Comparison of ENCODE assay signal across 15 mouse cellular contexts in the genomic region with DNA sequence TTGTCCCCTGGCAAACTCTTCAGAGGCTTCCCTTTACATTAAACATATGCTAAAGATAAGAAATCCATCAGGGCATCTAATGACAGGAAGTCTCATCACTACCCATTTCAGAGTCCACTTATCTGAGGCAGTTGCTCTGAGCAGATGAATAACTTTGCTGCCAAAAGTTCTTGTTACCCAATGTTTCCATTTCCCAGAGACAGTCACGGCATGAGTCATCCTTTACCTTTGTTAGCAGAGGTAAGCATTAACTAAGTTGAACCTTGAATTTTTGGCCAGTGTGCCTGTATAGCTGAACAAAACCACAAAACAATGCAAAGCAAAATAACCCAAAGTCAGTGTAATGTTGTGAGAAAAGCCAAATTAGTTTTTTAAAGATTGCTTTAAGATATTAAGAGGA.
"Had no signal": no experiment of that assay in that cellular context is flagged by ENCODE, and none has a peak within 500 bp of the region (broad histone marks: within the 10 kb centered on the region; RNA-seq: fewer than 3 reads in every experiment).

No protein-coding gene starts in this region.

- DNase-seq: liver; lung, postnatal 14 days; right cerebral cortex, postnatal 14 days; thymus, adult 2 months; thymus, postnatal 25 days had no signal

- H3K27me3 ChIP-seq: intestine, embryonic 15.5 days; limb, embryonic 12.5 days; lung, embryonic 15.5 days; megakaryocyte, embryonic 14.5 days; midbrain, embryonic 15.5 days; neural tube, embryonic 13.5 days; stomach, embryonic 15.5 days had no signal

- H3K4me1 ChIP-seq: intestine, embryonic 15.5 days; lung, embryonic 15.5 days; megakaryocyte, embryonic 14.5 days; midbrain, embryonic 15.5 days; neural tube, embryonic 13.5 days; stomach, embryonic 15.5 days had no signal

- H3K4me2 ChIP-seq: intestine, embryonic 15.5 days; limb, embryonic 12.5 days; lung, embryonic 15.5 days; midbrain, embryonic 11.5 days; midbrain, embryonic 15.5 days; neural tube, embryonic 13.5 days; stomach, embryonic 15.5 days had no signal

- H3K36me3 ChIP-seq: intestine, embryonic 15.5 days; limb, embryonic 12.5 days; lung, embryonic 15.5 days; midbrain, embryonic 15.5 days; neural tube, embryonic 13.5 days; stomach, embryonic 15.5 days had no signal

- H3K27ac ChIP-seq: intestine, embryonic 15.5 days; layer of hippocampus, adult 2 months; limb, embryonic 12.5 days; lung, embryonic 15.5 days; macrophage; midbrain, embryonic 15.5 days; neural tube, embryonic 13.5 days; stomach, embryonic 15.5 days had no signal

- ATAC-seq: intestine, embryonic 15.5 days; midbrain, embryonic 15.5 days had no signal

- H3K4me3 ChIP-seq: intestine, embryonic 15.5 days; layer of hippocampus, adult 2 months; limb, embryonic 12.5 days; lung, embryonic 15.5 days; megakaryocyte, embryonic 14.5 days; midbrain, embryonic 15.5 days; neural tube, embryonic 13.5 days; stomach, embryonic 15.5 days had no signal

- H3K9ac ChIP-seq: intestine, embryonic 15.5 days; limb, embryonic 12.5 days; lung, embryonic 15.5 days; midbrain, embryonic 15.5 days; neural tube, embryonic 13.5 days; stomach, embryonic 15.5 days had no signal

- H3K9me3 ChIP-seq: intestine, embryonic 15.5 days; limb, embryonic 12.5 days; lung, embryonic 15.5 days; megakaryocyte, embryonic 14.5 days; midbrain, embryonic 15.5 days; neural tube, embryonic 13.5 days; stomach, embryonic 15.5 days had no signal
